Mouse (Mus musculus) kidney, adult 9 months (tissue): ENCODE data around the gene Dnajc7.
"Not testable (repeated sequence)": the region's sequence is repeated elsewhere in the genome, so short reads cannot be mapped to it uniquely, and the experiment has no call there.

Experiments used
- DNase-seq: peaks from one replicate; pipeline ENCODE4 v3.0.0; 2022

The Dnajc7 gene

DNA sequence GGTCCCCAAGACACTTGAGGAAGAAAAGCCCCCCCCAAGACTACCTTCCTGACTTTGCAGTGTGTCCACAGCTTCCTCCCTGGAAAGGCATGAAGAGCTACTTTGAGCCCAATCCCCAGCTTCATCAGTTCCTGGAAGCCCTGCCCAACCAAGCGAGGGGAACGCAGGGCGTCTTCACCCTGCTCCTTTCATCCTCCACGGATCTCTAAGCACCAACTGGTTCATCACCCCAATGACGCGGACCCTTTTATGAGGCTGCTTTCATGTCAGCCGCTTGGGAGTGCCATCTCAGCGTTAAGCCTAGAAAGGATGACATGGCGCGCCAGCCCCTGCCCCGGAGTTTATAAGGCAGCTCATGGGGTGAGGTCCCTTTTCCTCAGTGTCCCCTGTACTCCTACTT lies at the start of gene Dnajc7:
TSS of gene Dnajc7 (minus strand) at position 187 of the 400 bp plus-strand sequence.
- no peak for DNase-seq

DNA sequence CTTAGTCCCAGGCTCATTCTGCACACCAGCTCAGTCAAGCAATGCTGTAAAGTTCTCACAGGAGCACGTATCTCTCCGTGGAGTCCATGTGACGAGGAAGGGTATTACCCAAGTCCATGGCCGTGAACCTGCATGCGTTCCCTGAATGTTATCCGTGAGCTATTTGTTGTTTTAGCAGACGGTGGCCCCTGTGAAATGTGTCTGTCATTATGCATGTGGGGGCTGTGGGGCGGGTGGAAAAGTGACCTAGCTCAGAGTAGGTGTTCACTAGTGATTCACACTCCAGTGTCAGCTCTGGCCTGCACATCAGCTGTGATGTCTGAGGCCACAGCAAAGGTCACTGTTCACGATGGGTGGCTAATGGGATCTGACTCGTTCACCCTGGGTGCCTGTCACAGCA lies 39.8 kb upstream of the Dnajc7 start:
- no peak for DNase-seq

DNA sequence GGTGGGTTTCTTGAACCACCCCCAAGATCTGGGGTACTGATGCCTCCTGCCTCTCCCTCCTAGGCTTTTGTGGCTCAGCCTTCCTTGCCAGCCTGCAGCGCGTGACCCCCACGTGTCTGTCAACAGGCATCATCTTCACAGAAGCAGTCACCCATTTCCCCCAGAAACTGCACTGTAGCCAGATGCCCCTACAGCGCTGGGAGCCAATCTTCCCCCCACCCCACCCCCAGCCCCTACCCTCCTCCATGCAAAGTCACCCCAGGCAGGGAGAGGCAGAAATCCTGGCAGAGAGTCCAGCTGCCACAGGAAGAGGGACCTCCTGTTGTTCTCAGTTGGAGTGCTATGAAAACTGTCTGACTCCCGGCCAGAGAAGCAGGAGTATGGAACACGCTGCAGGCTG lies 36.5 kb upstream of the Dnajc7 start:
- DNase-seq = no peak

- DNase-seq = not testable (repeated sequence)
Measured at GRCm38 (mm10) chr11:100655589-100655988, 35.6 kb upstream of the Dnajc7 start.

GRCm38 (mm10) chr11:100651748-100652147 lies 31.8 kb upstream of the Dnajc7 start:
- DNase-seq = no peak

DNA sequence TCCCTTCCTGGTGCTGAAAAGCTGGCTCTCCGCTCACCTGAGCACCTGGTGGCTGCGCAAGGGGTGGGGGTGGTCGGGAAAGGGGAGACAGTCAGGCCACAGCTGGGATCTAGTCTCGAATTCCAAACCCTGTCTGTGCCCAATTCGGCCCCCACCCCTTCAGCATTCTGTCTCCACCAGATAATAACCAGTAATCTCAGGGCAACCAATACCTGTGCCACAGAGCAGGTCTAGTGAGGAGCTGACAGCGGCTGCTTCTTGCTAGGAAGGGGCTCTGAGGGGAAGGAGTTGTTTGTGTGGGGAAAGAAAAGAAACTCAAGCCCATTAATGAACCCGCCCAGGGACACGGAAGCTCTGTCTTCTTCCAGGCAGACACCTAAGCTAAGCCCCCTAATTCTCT lies 31.2 kb upstream of the Dnajc7 start:
- no peak for DNase-seq

GRCm38 (mm10) chr11:100648405-100648804 lies 28.4 kb upstream of the Dnajc7 start:
- no peak for DNase-seq

DNA sequence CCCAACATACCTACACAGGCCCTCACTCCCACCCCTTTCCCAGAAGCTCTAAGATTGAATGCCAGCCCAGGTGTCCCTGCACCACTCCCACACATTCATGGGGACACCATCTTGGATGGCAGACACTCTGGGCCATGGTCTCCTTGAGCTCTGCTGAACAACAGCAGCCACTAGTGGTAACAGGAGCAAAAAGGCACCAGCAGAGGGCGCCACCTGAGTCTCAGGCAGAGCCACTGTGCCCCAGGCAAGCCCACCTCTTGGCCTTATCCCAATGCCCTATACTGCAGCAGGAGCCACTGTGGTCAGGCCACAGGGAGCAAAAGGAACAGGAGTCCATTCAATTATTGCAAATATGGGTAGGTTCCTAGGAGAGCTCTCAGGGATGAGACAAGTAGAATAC lies 26.3 kb upstream of the Dnajc7 start:
- DNase-seq = peak; percentile 47

GRCm38 (mm10) chr11:100643612-100644575 lies 23.9 kb upstream of the Dnajc7 start:
- DNase-seq = no peak

DNA sequence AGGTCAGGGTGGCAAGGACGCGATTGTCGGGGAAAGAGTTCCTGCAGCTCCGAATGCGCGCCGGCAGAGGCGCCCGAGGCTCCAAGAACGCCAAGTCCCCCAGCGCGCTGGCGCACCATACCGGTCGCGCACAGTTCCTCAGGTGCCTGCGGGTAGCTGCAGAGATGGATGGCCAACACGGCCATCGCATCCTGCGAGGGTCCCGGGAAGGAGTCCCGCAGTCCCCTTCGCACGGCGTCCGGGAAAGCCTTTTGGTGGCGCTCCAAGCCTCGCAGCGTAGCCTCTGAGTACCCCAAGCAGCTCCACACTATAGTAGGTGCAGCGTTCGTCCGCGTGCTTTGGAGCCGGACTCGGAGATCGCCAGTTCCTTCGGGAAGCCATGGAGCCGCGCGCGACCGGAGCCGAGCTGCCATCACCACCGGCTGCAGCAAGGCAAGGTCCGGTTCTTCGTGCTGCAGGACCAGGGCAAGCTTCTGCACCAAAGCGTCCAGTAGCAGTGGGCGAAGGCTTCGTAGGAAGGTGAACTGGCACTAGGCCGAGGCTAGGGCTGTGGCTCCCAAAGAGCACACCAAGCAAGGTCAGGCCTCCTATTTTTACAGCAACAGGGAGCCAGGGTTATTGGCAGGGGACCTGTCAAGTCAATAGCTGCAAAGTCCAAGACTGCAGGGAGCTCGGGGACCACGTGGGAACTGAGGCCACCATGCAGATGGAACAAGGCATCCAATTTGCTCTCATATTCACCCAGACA lies 20.4 kb upstream of the Dnajc7 start:
- DNase-seq = no peak

DNA sequence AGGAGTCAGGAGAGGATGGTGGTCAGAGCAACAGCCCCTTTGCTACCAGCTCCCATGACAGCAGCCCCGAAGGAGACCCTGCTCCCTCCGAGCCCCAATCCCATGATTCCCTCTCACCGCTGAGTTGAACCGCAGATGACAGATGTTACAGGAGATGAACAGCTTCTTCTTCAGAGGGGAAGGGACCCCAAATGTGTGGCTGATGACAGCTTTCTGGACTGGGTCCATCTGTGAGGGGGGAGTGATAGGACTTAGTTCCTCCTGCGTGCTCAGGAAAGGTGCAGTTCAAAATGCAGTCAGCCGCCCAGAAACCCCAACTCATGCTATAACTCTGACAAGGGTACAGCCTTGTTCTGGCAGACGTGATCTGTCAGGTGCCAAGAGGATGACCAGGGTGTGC lies 14.6 kb upstream of the Dnajc7 start:
- no peak for DNase-seq

GRCm38 (mm10) chr11:100628862-100629352 lies 8.9 kb upstream of the Dnajc7 start:
- DNase-seq = no peak

DNA sequence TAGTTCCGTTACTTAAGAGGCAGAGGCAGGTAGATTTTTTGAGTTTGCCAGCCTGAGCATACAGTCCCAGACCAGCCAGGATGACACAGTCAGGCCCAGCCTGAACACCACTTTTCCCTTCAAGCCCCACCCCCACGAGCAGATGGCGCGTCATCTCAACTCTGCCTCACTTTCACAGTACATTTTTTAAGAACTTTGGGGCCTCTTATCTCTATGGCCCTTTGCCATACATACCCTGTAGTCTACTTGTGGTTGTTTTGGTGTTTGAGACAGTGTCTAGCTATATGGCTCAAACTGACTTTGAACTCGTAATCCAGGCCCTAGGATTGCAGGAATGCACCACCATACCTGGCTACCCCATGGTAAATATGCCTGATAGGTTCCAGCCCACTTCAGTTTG lies 8.1 kb upstream of the Dnajc7 start:
- no peak for DNase-seq

- peak; percentile 87 for DNase-seq
Measured at GRCm38 (mm10) chr11:100626701-100627195, 6.8 kb upstream of the Dnajc7 start.

GRCm38 (mm10) chr11:100625754-100626700 lies 6.1 kb upstream of the Dnajc7 start:
- DNase-seq = no peak

- DNase-seq = peak; percentile 63
Measured at GRCm38 (mm10) chr11:100623867-100624266, 3.9 kb upstream of the Dnajc7 start.

GRCm38 (mm10) chr11:100622714-100623113 lies 2.7 kb upstream of the Dnajc7 start:
- DNase-seq = peak; percentile 97

DNA sequence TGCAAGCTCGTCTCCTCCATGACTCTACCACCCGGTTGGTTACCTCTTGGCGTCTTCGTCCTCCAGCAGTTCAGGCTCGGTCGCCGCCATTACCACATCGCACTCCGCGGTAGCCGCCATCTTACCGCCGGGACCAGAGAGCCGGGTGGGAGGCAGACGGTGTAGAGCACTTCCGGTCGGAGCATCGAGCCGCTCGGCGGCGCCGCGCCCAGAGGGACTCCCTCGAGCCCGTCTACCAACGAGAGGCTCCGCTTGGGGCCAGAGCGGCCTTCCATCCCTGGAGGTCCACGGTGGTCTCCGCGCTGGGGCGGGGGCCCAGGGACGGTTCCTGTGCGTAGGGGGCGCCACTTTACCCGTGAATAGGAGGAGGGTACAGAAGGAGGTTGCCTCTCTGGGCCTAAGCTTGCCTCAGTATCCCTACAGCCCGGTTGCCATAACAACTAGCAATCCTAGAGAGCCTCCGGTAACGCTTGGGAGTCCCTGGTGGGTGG lies 438 bp downstream of the Dnajc7 start:
- peak; percentile 96 for DNase-seq

GRCm38 (mm10) chr11:100618761-100619484 lies 1.0 kb downstream of the Dnajc7 start, which contains the start of gene Nkiras2:
TSS of gene Nkiras2 (plus strand) at chr11:100619244.
- peak; percentile 52 for DNase-seq

DNA sequence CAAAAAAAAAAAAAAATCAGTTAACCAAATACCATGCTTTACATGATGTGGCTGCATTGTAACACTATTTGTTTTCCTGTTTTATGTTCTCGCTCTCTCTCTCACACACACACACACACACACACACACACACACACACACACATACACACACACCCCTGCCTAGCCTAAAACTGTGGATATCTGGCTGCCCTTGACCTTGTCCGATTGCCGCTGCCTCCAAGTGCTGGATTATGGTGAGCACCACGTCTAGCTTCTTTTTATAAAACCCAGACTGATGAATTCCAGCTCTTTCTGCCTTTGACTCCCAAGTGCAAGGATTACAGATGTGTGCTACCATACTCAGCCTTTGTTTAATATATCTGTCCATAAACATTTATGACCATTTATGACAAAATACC lies 2.5 kb downstream of the Dnajc7 start:
- no peak for DNase-seq

- DNase-seq = not testable (repeated sequence)
Measured at GRCm38 (mm10) chr11:100616836-100617235, 3.1 kb downstream of the Dnajc7 start.
